Mouse (Mus musculus): ENCODE results near the gene Kcnj16.

DNA sequence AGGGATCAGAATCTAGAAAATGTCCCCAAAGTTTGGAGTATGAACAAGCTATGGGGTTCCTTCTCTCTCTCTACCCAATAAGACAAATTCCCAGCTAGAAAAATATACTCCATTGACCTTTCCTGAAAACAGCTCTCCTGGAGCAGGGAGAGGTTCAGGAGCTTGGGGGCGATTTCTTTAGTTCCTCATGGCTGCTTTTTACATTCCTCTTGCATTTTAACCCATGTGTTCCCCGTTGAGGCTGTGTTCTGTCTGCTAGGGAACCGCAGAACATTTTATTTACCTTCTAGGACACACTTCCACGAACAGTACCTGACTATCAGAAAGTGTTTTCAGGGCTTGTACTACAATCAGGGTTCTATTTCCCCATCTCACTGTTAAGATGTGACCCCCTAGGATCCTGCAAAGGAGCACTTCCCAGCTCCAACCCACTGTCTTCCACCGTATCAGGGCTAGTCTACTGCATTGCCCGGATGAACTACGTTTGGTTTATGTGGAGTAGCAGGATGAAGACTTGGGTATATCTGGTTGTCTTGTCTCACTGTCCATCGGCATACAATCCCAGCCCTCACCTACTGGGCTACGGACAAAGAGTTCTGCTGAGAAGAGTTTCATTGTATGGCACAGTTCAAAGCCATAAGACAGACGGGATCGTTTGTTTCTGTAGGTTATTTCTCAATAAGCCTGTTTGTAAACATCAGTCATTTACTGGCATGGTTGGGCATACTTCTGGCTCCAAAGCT, 643 bp upstream of the Kcnj16 start:
- no peak for TF ChIP-seq BHLHE40 (IDR thresholded peaks at IDR 0.05; ENCODE audit: borderline replicate concordance, low read depth, low read length)
- TF ChIP-seq TBP (IDR thresholded peaks at IDR 0.05; ENCODE audit: low read depth, low read length) = no peak
- no peak for TF ChIP-seq CTCF (IDR thresholded peaks at IDR 0.05 in 2 of 3, conservative IDR thresholded peaks at IDR 0.05 in 1 of 3; ENCODE audit: control insufficient read depth in 1 of 3, insufficient read depth in 1 of 3, low read depth in 2 of 3, low read length in 3 of 3, poor library complexity in 1 of 3, severe bottlenecking in 1 of 3)
- no peak for TF ChIP-seq HCFC1 (IDR thresholded peaks at IDR 0.05; ENCODE audit: low read depth, low read length)
- TF ChIP-seq KAT2A (conservative IDR thresholded peaks at IDR 0.05; ENCODE audit: low read depth, low read length) = no peak
- TF ChIP-seq SIN3A (IDR thresholded peaks at IDR 0.05; ENCODE audit: low read length) = no peak
- TF ChIP-seq POLR2AphosphoS5 (IDR thresholded peaks at IDR 0.05; ENCODE audit: borderline replicate concordance, low read depth, low read length) = no peak
- no peak for TF ChIP-seq JUND (IDR thresholded peaks at IDR 0.05; ENCODE audit: low read depth, low read length)
